Mouse (Mus musculus): ENCODE data around the gene Adamts12.

- TF ChIP-seq CTCF (conservative IDR thresholded peaks at IDR 0.05; ENCODE audit: low read length) (no peak), NANOG (IDR thresholded peaks at IDR 0.05; ENCODE audit: borderline replicate concordance, low read length) (no peak)
These were observed 27.8 kb upstream of the Adamts12 start for GRCm38 (mm10) chr15:11036535-11037375.

All from E14TG2a.4 (cell line).